Mouse (Mus musculus): ENCODE measurements around the gene Hexim1. TPM values are rescaled to one million over a fixed set of nuclear protein-coding genes. Genes with fewer than 3 reads are reported as not detected.

The Hexim1 gene
- 16.5 TPM for polyA plus RNA-seq (2015; fragmentation: Illumina TruSeq; extraction: RNeasy Lipid Tissue Mini Kit (QIAGEN cat#74804); ENCODE audit: insufficient read depth, low replicate concordance)

GRCm38 (mm10) chr11:103116008-103116818 is at the start of gene Hexim1:
Gene Hexim1 (plus strand): TSS chr11:103116231.

GRCm38 (mm10) chr11:103101481-103101865 is 14.6 kb upstream of the Hexim1 start, which contains the start of the genes Plcd3 and Acbd4:
Gene Plcd3 (minus strand): TSS chr11:103101658.
Gene Acbd4 (plus strand): TSS chr11:103101682.

GRCm38 (mm10) chr11:103131701-103132575 is 15.9 kb downstream of the Hexim1 start, which contains the start of gene Hexim2:
Gene Hexim2 (plus strand): TSS chr11:103132429.

Other genes with a start within 250 kb of the Hexim1 start
- 82.0 TPM for gene Eftud2, start 235.2 kb upstream of the Hexim1 start, polyA plus RNA-seq (2015; fragmentation: Illumina TruSeq; extraction: RNeasy Lipid Tissue Mini Kit (QIAGEN cat#74804); ENCODE audit: insufficient read depth, low replicate concordance)
- not detected for gene Ccdc103, start 235.0 kb upstream of the Hexim1 start, polyA plus RNA-seq (2015; fragmentation: Illumina TruSeq; extraction: RNeasy Lipid Tissue Mini Kit (QIAGEN cat#74804); ENCODE audit: insufficient read depth, low replicate concordance)
- not detected for gene Fam187a, start 231.1 kb upstream of the Hexim1 start, polyA plus RNA-seq (2015; fragmentation: Illumina TruSeq; extraction: RNeasy Lipid Tissue Mini Kit (QIAGEN cat#74804); ENCODE audit: insufficient read depth, low replicate concordance)
- gene Gfap, start 215.3 kb upstream of the Hexim1 start, polyA plus RNA-seq (2015; fragmentation: Illumina TruSeq; extraction: RNeasy Lipid Tissue Mini Kit (QIAGEN cat#74804); ENCODE audit: insufficient read depth, low replicate concordance) = 0.83 TPM
- gene Kif18b, start 191.1 kb upstream of the Hexim1 start, polyA plus RNA-seq (2015; fragmentation: Illumina TruSeq; extraction: RNeasy Lipid Tissue Mini Kit (QIAGEN cat#74804); ENCODE audit: insufficient read depth, low replicate concordance) = 2.7 TPM
- gene C1ql1, start 169.5 kb upstream of the Hexim1 start, polyA plus RNA-seq (2015; fragmentation: Illumina TruSeq; extraction: RNeasy Lipid Tissue Mini Kit (QIAGEN cat#74804); ENCODE audit: insufficient read depth, low replicate concordance) = not detected
- gene Nmt1, start 88.0 kb upstream of the Hexim1 start, polyA plus RNA-seq (2015; fragmentation: Illumina TruSeq; extraction: RNeasy Lipid Tissue Mini Kit (QIAGEN cat#74804); ENCODE audit: insufficient read depth, low replicate concordance) = 48.5 TPM
- gene Dcakd, start 87.9 kb upstream of the Hexim1 start, polyA plus RNA-seq (2015; fragmentation: Illumina TruSeq; extraction: RNeasy Lipid Tissue Mini Kit (QIAGEN cat#74804); ENCODE audit: insufficient read depth, low replicate concordance) = 14.3 TPM
- gene Plcd3, start 14.6 kb upstream of the Hexim1 start, polyA plus RNA-seq (2015; fragmentation: Illumina TruSeq; extraction: RNeasy Lipid Tissue Mini Kit (QIAGEN cat#74804); ENCODE audit: insufficient read depth, low replicate concordance) = 0.93 TPM
- gene Acbd4, start 14.5 kb upstream of the Hexim1 start, polyA plus RNA-seq (2015; fragmentation: Illumina TruSeq; extraction: RNeasy Lipid Tissue Mini Kit (QIAGEN cat#74804); ENCODE audit: insufficient read depth, low replicate concordance) = 17.7 TPM
- gene Hexim2, start 16.2 kb downstream of the Hexim1 start, polyA plus RNA-seq (2015; fragmentation: Illumina TruSeq; extraction: RNeasy Lipid Tissue Mini Kit (QIAGEN cat#74804); ENCODE audit: insufficient read depth, low replicate concordance) = 0.75 TPM
- gene Fmnl1, start 54.9 kb downstream of the Hexim1 start, polyA plus RNA-seq (2015; fragmentation: Illumina TruSeq; extraction: RNeasy Lipid Tissue Mini Kit (QIAGEN cat#74804); ENCODE audit: insufficient read depth, low replicate concordance) = 175 TPM
- gene 1700023F06Rik, start 92.3 kb downstream of the Hexim1 start, polyA plus RNA-seq (2015; fragmentation: Illumina TruSeq; extraction: RNeasy Lipid Tissue Mini Kit (QIAGEN cat#74804); ENCODE audit: insufficient read depth, low replicate concordance) = not detected
- gene Spata32, start 102.2 kb downstream of the Hexim1 start, polyA plus RNA-seq (2015; fragmentation: Illumina TruSeq; extraction: RNeasy Lipid Tissue Mini Kit (QIAGEN cat#74804); ENCODE audit: insufficient read depth, low replicate concordance) = not detected
- gene Map3k14, start 151.2 kb downstream of the Hexim1 start, polyA plus RNA-seq (2015; fragmentation: Illumina TruSeq; extraction: RNeasy Lipid Tissue Mini Kit (QIAGEN cat#74804); ENCODE audit: insufficient read depth, low replicate concordance) = 11.3 TPM
- gene Arhgap27, start 247.5 kb downstream of the Hexim1 start, polyA plus RNA-seq (2015; fragmentation: Illumina TruSeq; extraction: RNeasy Lipid Tissue Mini Kit (QIAGEN cat#74804); ENCODE audit: insufficient read depth, low replicate concordance) = 28.3 TPM